Mouse (Mus musculus) heart, embryonic 14.5 days (tissue): ENCODE data around the gene Atp2b2. TPM values are rescaled to one million over a fixed set of nuclear protein-coding genes. Genes with fewer than 3 reads are reported as not detected.

ENCODE experiments used
- ATAC-seq: fragments of 200-750 bp; cut with Nextera tagmentation; 2 replicates; pipeline ENCODE4 v1.8.0; 2017; ENCODE audit warnings: low read depth, moderate TSS enrichment; ENCODE audit not compliant: insufficient number of reproducible peaks, insufficient read depth, low FRiP score
- H3K27ac ChIP-seq, 2 experiments: fragments of 200-500 bp in 1 of 2; fragments of 300-500 bp in 1 of 2; sonication (generic) in 1 of 2; replicated peaks in 1 of 2; 2 replicates each; pipeline ENCODE4 v1.5.1; 2012 to 2014; ENCODE audit warnings: low read depth in 2 of 2, low read length in 2 of 2, control low read depth in 1 of 2, mild to moderate bottlenecking in 1 of 2, mixed read lengths in 1 of 2; ENCODE audit not compliant: control insufficient read depth in 1 of 2, insufficient read depth in 1 of 2
- H3K27me3 ChIP-seq: fragments of 300-500 bp; sonication (generic); 2 replicates; pipeline ENCODE4 v1.6.1; 2014; ENCODE audit warnings: mild to moderate bottlenecking, low read length, control low read depth; ENCODE audit not compliant: control insufficient read depth, insufficient read depth
- H3K36me3 ChIP-seq: fragments of 300-500 bp; sonication (generic); 2 replicates; pipeline ENCODE4 v1.6.1; 2014; ENCODE audit warnings: mild to moderate bottlenecking, control low read depth, low read length, mixed read lengths; ENCODE audit not compliant: control insufficient read depth, insufficient read depth
- H3K4me1 ChIP-seq, 2 experiments: fragments of 200-500 bp in 1 of 2; fragments of 300-500 bp in 1 of 2; sonication (generic) in 1 of 2; 2 replicates each; pipeline ENCODE4 v1.6.1; 2012 to 2014; ENCODE audit warnings: low read length in 2 of 2, control low read depth in 1 of 2, mixed read lengths in 1 of 2; ENCODE audit not compliant: control insufficient read depth in 2 of 2, insufficient read depth in 2 of 2
- H3K4me2 ChIP-seq: fragments of 300-500 bp; sonication (generic); 2 replicates; pipeline ENCODE4 v1.6.1; 2014; ENCODE audit warnings: mild to moderate bottlenecking, low read length
- H3K4me3 ChIP-seq, 2 experiments: fragments of 200-500 bp in 1 of 2; fragments of 300-500 bp in 1 of 2; sonication (generic) in 1 of 2; 2 replicates each; pipeline ENCODE4 v1.5.1; 2012 to 2014; ENCODE audit warnings: low read length in 2 of 2, mild to moderate bottlenecking in 2 of 2, control low read depth in 1 of 2, low read depth in 1 of 2, moderate library complexity in 1 of 2; ENCODE audit not compliant: control insufficient read depth in 1 of 2, insufficient read depth in 1 of 2
- H3K9ac ChIP-seq: fragments of 300-500 bp; sonication (generic); 2 replicates; pipeline ENCODE4 v1.6.1; 2014; ENCODE audit warnings: mild to moderate bottlenecking, low read length
- H3K9me3 ChIP-seq: fragments of 300-500 bp; sonication (generic); 2 replicates; pipeline ENCODE4 v1.6.1; 2016; ENCODE audit warnings: low read length, control low read depth; ENCODE audit not compliant: control insufficient read depth
- WGBS: fragments of 180-500 bp; shearing (Covaris S2); extraction: QIAGEN DNeasy Blood & Tissue Kit; methylation state at CpG from one replicate; pipeline ENCODE4 v1.1.7; 2014; 5-methylcytosine and 5-hydroxymethylcytosine counted together
- polyA plus RNA-seq: library from polyadenylated mRNA; unstranded; fragments of >200 nt; fragmentation: Nextera tagmentation; extraction: Ambion mirVana; gene quantifications from 2 replicates; pipeline ENCODE4 v1.2.1, GENCODE M21; 2014

Atp2b2 gene
- polyA plus RNA-seq, 1 experiment from 2014 or later: 0.18 TPM

- no peak overlapping the region for H3K4me3 ChIP-seq
- no peaks in the 10 kb centered on the region for H3K36me3 ChIP-seq
- H3K9me3 ChIP-seq: no peaks in the 10 kb centered on the region
- 79% methylated on average over 4 of the region's 4 CpGs for WGBS
- H3K4me2 ChIP-seq: no peak overlapping the region
- H3K27ac ChIP-seq: no peak overlapping the region
- H3K27me3 ChIP-seq: peaks cover 34% of the 10 kb centered on the region
- no peak overlapping the region for H3K9ac ChIP-seq
- no peak for ATAC-seq
- H3K4me1 ChIP-seq: 0 out of 4 replicates have a peak, but pooled peaks cover 0 to under 1% of the 10 kb centered on the region in 2 experiments
Observed at GRCm38 (mm10) chr6:113896023-113896422, 146.4 kb downstream of the Atp2b2 start.

- Histone ChIP-seq H3K9ac (no peak overlapping the region), H3K4me3 (no peak overlapping the region), H3K9me3 (no peaks in the 10 kb centered on the region), H3K27me3 (peaks cover 54% of the 10 kb centered on the region), H3K36me3 (no peaks in the 10 kb centered on the region), H3K27ac (no peak overlapping the region), H3K4me2 (no peak overlapping the region), H3K4me1 (0 out of 4 replicates have a peak, but pooled peaks cover 0 to 4% of the 10 kb centered on the region in 2 experiments)
- no peak for ATAC-seq
- WGBS: 68% methylated on average over 3 of the region's 3 CpGs
Observed at GRCm38 (mm10) chr6:113894008-113894407, 148.4 kb downstream of the Atp2b2 start.

- no peak overlapping the region for H3K9ac ChIP-seq
- 0 out of 4 replicates have a peak, but pooled peaks cover 0 to 4% of the 10 kb centered on the region in 2 experiments for H3K4me1 ChIP-seq
- peaks cover 66% of the 10 kb centered on the region for H3K27me3 ChIP-seq
- H3K36me3 ChIP-seq: no peaks in the 10 kb centered on the region
- H3K27ac ChIP-seq: no peak overlapping the region
- ATAC-seq: no peak
- H3K9me3 ChIP-seq: no peaks in the 10 kb centered on the region
- H3K4me2 ChIP-seq: no peak overlapping the region
- H3K4me3 ChIP-seq: no peak overlapping the region
- WGBS: 44% methylated on average over 13 of the region's 13 CpGs
Observed at GRCm38 (mm10) chr6:113892091-113892674, 150.2 kb downstream of the Atp2b2 start.

GRCm38 (mm10) chr6:113891225-113891967 is 151.0 kb downstream of the Atp2b2 start:
- Histone ChIP-seq H3K9ac (no peak overlapping the region), H3K9me3 (no peaks in the 10 kb centered on the region), H3K4me2 (peak overlapping the region; percentile 63), H3K36me3 (no peaks in the 10 kb centered on the region), H3K4me3 (peak overlapping the region in 1 of 2 experiments; percentile 32; a peak in 2 of 4 replicates), H3K27me3 (peaks cover 71% of the 10 kb centered on the region), H3K4me1 (0 out of 4 replicates have a peak, but pooled peaks cover 0 to 4% of the 10 kb centered on the region in 2 experiments), H3K27ac (no peak overlapping the region)
- ATAC-seq: no peak
- 1% methylated on average over 42 of the region's 49 CpGs for WGBS

GRCm38 (mm10) chr6:113890858-113891213 is 151.6 kb downstream of the Atp2b2 start:
- Histone ChIP-seq H3K4me2 (peak overlapping the region; percentile 63), H3K9ac (no peak overlapping the region), H3K27ac (no peak overlapping the region), H3K4me3 (peak overlapping the region in 1 of 2 experiments; percentile 32; a peak in 2 of 4 replicates), H3K4me1 (0 out of 4 replicates have a peak, but pooled peaks cover 0 to 4% of the 10 kb centered on the region in 2 experiments), H3K27me3 (peaks cover 71% of the 10 kb centered on the region), H3K36me3 (no peaks in the 10 kb centered on the region), H3K9me3 (no peaks in the 10 kb centered on the region)
- WGBS: 4% methylated on average over 10 of the region's 10 CpGs
- ATAC-seq: no peak

- Histone ChIP-seq H3K27ac (no peak overlapping the region), H3K4me2 (peak overlapping the region; percentile 63; the same call in 1 of the 2 replicates), H3K36me3 (no peaks in the 10 kb centered on the region), H3K9me3 (no peaks in the 10 kb centered on the region), H3K4me3 (no peak overlapping the region), H3K4me1 (0 out of 4 replicates have a peak, but pooled peaks cover 0 to 4% of the 10 kb centered on the region in 2 experiments), H3K9ac (no peak overlapping the region), H3K27me3 (peaks cover 71% of the 10 kb centered on the region)
- ATAC-seq: no peak
- 18% methylated on average over 16 of the region's 16 CpGs for WGBS
Observed at GRCm38 (mm10) chr6:113890023-113890857, 152.2 kb downstream of the Atp2b2 start.

- Histone ChIP-seq H3K27ac (no peak overlapping the region), H3K36me3 (no peaks in the 10 kb centered on the region), H3K4me1 (0 out of 4 replicates have a peak, but pooled peaks cover 0 to 4% of the 10 kb centered on the region in 2 experiments), H3K27me3 (peaks cover 69% of the 10 kb centered on the region), H3K4me2 (no peak overlapping the region), H3K4me3 (no peak overlapping the region), H3K9me3 (no peaks in the 10 kb centered on the region), H3K9ac (no peak overlapping the region)
- 61% methylated on average over 3 of the region's 3 CpGs for WGBS
- ATAC-seq: no peak
Observed at GRCm38 (mm10) chr6:113889180-113889579, 153.2 kb downstream of the Atp2b2 start.
